Mouse (Mus musculus): ENCODE results near the gene Il1f6.

GRCm38 (mm10) chr2:24267503-24267902, 52.3 kb downstream of the Il1f6 start:
- TF ChIP-seq CTCF (IDR thresholded peaks at IDR 0.05; ENCODE audit: low read depth, low read length) (no peak), POLR2A (IDR thresholded peaks at IDR 0.05; ENCODE audit: borderline replicate concordance, low read depth, low read length) (no peak)
